Mouse (Mus musculus) kidney, postnatal 0 days (tissue): ENCODE results near the gene Creb5. TPM values are rescaled to one million over a fixed set of nuclear protein-coding genes. Genes with fewer than 3 reads are reported as not detected.

Source experiments
- ATAC-seq: fragments of 200-750 bp; cut with Nextera tagmentation; replicated peaks from 2 replicates; pipeline ENCODE4 v1.8.0; 2017; ENCODE audit warnings: low read depth, moderate number of reproducible peaks, moderate TSS enrichment, moderate library complexity; ENCODE audit not compliant: low FRiP score
- DNase-seq: peaks from one replicate; pipeline ENCODE4 v3.0.0-alpha.2; 2016; ENCODE audit warnings: low spot score
- H3K27ac ChIP-seq: fragments of 300-500 bp; sonication (generic); 2 replicates; pipeline ENCODE4 v1.5.1; 2014; ENCODE audit warnings: mild to moderate bottlenecking
- H3K27me3 ChIP-seq: fragments of 300-500 bp; sonication (generic); 2 replicates; pipeline ENCODE4 v1.6.1; 2014; ENCODE audit warnings: low read length, mixed read lengths; ENCODE audit not compliant: insufficient read depth
- H3K36me3 ChIP-seq: fragments of 300-500 bp; sonication (generic); 2 replicates; pipeline ENCODE4 v1.6.1; 2014; ENCODE audit warnings: low read length, mixed read lengths; ENCODE audit not compliant: insufficient read depth
- H3K4me1 ChIP-seq: fragments of 300-500 bp; sonication (generic); replicated peaks from 2 replicates; pipeline ENCODE4 v1.6.1; 2014; ENCODE audit warnings: antibody characterized with exemption, low read length, mixed read lengths; ENCODE audit not compliant: insufficient read depth
- H3K4me2 ChIP-seq: fragments of 300-500 bp; sonication (generic); 2 replicates; pipeline ENCODE4 v1.6.1; 2014; ENCODE audit warnings: mild to moderate bottlenecking, low read length, moderate library complexity, mixed read lengths
- H3K4me3 ChIP-seq: fragments of 300-500 bp; sonication (generic); replicated peaks from 2 replicates; pipeline ENCODE4 v1.5.1; 2014; ENCODE audit warnings: low read depth, low read length
- H3K9ac ChIP-seq: fragments of 300-500 bp; sonication (generic); 2 replicates; pipeline ENCODE4 v1.6.1; 2014; ENCODE audit warnings: low read depth, low read length
- H3K9me3 ChIP-seq: fragments of 300-500 bp; sonication (generic); replicated peaks from 2 replicates; pipeline ENCODE4 v1.6.1; 2016; ENCODE audit warnings: low read length, inconsistent platforms, mixed read lengths
- CTCF ChIP-seq: IDR thresholded peaks from 2 replicates; pipeline ENCODE4 v1.5.1; 2016; ENCODE audit warnings: antibody characterized with exemption, low read depth, mild to moderate bottlenecking, moderate library complexity
- WGBS: fragments of 180-500 bp; shearing (Covaris S2); extraction: QIAGEN DNeasy Blood & Tissue Kit; methylation state at CpG from one replicate; pipeline ENCODE4 v1.1.7; 2014; 5-methylcytosine and 5-hydroxymethylcytosine counted together
- polyA plus RNA-seq: library from polyadenylated mRNA; unstranded; fragments of >200 nt; fragmentation: Nextera tagmentation; extraction: Ambion mirVana; gene quantifications from 2 replicates; pipeline ENCODE4 v1.2.1, GENCODE M21; 2015

Gene Creb5
- polyA plus RNA-seq, 1 experiment from 2014 or later = 1.6 TPM

DNA sequence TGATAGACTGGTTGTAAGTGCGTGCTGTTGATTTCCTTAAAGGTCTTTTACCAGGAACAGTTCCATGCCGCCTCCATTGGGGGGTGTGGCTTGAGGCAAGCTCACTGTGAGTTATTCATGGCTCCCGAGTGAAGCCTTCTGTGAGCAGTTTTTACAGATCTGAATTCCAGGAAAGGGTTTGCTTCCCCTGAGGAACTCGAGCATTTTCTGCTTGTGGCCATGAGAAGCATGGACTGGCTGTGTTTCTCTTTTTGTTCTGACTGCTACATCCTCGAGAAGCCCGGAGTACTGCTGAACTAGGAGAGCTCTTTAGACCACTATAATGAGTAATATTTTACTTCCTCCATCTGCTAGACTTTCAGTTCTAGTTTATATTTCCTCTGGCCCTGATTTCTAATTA is 103.3 kb downstream of the Creb5 start:
- peak; percentile 15; the same call in 1 of the 2 replicates for TF ChIP-seq CTCF
- Histone ChIP-seq H3K4me2 (peak overlapping the region; percentile 21; the same call in 1 of the 2 replicates), H3K9me3 (no peaks in the 10 kb centered on the region), H3K27me3 (no peaks in the 10 kb centered on the region), H3K27ac (no peak overlapping the region), H3K4me3 (no peak overlapping the region), H3K4me1 (peaks cover 5% of the 10 kb centered on the region; the same call in 1 of the 2 replicates), H3K36me3 (no peaks in the 10 kb centered on the region), H3K9ac (no peak overlapping the region)
- DNase-seq (peak; percentile 76), ATAC-seq (no peak)
- whole genome bisulfite sequencing = 15% methylated on average over 6 of the region's 6 CpGs

DNA sequence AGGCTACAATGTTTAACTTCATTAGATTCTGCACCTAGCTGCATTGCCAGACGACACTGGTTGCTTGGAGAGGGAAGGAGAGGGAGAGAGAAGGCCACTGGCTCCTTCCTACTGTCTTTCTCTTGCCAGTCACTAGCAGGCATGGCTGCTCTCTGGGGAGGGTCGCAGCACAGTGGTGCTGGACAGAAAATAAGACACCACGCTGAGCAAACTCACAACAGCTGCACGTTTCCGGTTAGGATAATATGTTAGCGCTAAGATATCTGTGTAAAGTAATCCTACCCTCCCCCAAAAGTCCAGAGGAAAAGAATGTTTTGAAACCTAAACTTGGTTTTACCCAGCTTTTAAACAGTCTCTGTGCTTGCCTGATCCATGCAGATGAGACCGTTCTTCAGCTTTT is 107.0 kb downstream of the Creb5 start:
- WGBS = 9% methylated on average over 7 of the region's 7 CpGs
- DNase-seq = peak; percentile 73
- no peaks in the 10 kb centered on the region for H3K27me3 ChIP-seq
- ATAC-seq = no peak
- H3K4me2 ChIP-seq = peak overlapping the region; percentile 30
- H3K9me3 ChIP-seq = no peaks in the 10 kb centered on the region
- H3K4me3 ChIP-seq = no peak overlapping the region
- H3K9ac ChIP-seq = no peak overlapping the region
- H3K27ac ChIP-seq = no peak overlapping the region
- peaks cover 8% of the 10 kb centered on the region; the same call in 1 of the 2 replicates for H3K4me1 ChIP-seq
- H3K36me3 ChIP-seq = no peaks in the 10 kb centered on the region
- no peak for TF ChIP-seq CTCF

DNA sequence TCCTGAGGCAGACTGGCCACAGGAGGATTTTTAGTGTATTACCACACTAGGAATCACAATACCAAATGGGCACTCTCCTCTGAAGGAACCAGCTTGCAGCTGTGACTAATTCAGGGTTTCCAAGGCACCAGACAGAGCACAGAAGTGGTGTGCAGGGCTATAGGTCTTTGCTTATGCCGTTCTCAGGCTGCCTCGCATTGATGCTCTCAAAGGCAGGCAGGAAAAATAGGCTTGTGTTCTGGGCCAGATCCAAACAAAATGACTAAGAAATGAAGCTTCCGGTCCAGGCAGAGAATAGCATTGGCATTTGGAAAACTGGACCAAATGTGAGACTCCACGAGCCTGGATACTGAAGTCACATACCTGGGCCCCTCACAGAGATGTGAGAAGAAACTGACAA is 108.1 kb downstream of the Creb5 start:
- H3K9me3 ChIP-seq = no peaks in the 10 kb centered on the region
- DNase-seq (no peak), ATAC-seq (no peak)
- peaks cover 8% of the 10 kb centered on the region; the same call in 1 of the 2 replicates for H3K4me1 ChIP-seq
- TF ChIP-seq CTCF = no peak
- no peak overlapping the region for H3K9ac ChIP-seq
- H3K27ac ChIP-seq = no peak overlapping the region
- no peak overlapping the region for H3K4me2 ChIP-seq
- no peak overlapping the region for H3K4me3 ChIP-seq
- H3K27me3 ChIP-seq = no peaks in the 10 kb centered on the region
- no peaks in the 10 kb centered on the region for H3K36me3 ChIP-seq
- WGBS = 75% methylated on average over 4 of the region's 4 CpGs

DNA sequence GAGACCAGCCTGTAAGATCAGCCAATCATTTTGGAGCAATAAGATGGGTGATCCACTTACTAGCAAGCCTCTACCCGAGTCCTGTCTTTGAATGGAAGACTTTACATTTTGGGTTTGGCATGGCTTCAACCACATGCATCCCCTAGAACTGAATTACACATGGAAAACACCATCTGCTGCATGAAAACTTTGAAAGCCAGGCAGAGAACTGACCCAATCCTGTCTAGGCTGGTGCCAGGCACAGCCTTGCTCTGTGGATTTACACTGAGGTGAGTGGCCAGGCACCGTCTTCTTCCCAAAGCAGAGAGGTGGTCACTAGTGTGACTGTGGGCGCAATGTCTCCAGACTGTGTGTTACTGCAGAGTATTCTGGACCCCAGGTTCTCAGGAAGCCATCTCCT is 109.4 kb downstream of the Creb5 start:
- no peak for TF ChIP-seq CTCF
- H3K27ac ChIP-seq = no peak overlapping the region
- no peak for DNase-seq
- H3K4me2 ChIP-seq = no peak overlapping the region
- WGBS = 91% methylated on average over 3 of the region's 3 CpGs
- H3K36me3 ChIP-seq = no peaks in the 10 kb centered on the region
- H3K4me3 ChIP-seq = no peak overlapping the region
- H3K27me3 ChIP-seq = no peaks in the 10 kb centered on the region
- 0 out of 2 replicates have a peak, but pooled peaks cover 8% of the 10 kb centered on the region for H3K4me1 ChIP-seq
- no peak for ATAC-seq
- H3K9me3 ChIP-seq = no peaks in the 10 kb centered on the region
- no peak overlapping the region for H3K9ac ChIP-seq

DNA sequence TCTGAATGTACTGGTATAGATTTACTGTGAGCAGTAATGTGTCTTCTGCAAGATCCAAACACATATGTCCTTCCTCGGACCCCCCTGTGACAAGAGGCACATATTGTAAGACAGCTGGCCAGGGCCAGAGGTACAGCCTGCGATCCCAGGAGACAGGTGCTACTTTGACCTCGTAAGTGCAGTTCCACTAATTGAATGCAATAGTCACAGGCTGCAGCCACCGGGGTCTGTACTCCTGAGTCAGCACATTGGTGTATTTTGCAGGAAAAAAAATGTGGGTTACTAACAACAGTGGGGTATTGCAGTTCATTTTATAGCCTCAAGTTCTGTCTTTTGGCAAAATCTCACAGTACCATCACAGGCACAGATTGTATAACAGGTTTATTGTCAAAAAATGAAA is 110.7 kb downstream of the Creb5 start:
- Histone ChIP-seq H3K27me3 (no peaks in the 10 kb centered on the region), H3K9me3 (no peaks in the 10 kb centered on the region), H3K4me3 (no peak overlapping the region), H3K4me1 (0 out of 2 replicates have a peak, but pooled peaks cover 8% of the 10 kb centered on the region), H3K36me3 (no peaks in the 10 kb centered on the region), H3K9ac (no peak overlapping the region), H3K27ac (no peak overlapping the region), H3K4me2 (no peak overlapping the region)
- ATAC-seq = no peak
- no peak for DNase-seq
- TF ChIP-seq CTCF = no peak
- 59% methylated on average over 4 of the region's 4 CpGs for WGBS

DNA sequence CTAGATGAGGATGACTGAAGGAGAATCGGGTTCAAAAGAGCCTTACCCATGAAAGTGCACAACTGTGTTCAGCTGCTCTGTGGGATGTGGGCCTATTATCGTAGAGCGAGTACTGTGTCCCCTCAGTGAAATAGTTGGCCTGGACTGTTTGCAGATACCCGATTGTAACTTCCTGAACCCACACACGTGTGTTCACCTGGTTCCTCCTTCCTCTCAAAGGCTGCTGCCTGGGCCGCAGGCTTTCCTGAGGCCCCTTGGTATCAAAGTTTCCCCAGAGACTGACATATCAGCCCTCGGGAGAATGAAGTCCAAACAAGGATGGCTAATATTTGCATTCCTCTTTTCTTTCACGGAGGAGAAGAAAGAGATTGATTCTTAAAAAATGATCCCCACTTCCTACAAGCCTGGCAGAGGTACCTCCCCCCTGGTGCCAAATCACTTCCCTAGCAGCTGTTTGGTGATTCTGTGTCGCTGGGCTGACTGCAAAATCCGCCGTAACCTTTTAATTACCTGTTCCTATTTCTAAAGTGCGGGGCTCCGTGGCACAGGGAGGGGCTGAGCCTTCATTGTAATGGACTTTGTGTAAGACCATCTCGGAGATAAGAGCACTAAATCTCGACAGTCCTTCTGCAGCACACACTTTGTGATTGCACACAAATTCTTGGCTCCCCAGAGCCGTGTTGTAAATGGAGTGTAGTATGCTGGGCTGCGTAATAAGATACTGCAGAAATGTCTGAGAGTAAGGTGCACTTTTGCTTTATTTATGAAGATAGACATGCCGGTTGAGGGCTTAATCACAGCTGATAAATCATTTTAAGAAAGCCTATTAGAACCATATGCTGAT is 111.4 kb downstream of the Creb5 start:
- H3K4me3 ChIP-seq = no peak overlapping the region
- ATAC-seq (no peak), DNase-seq (no peak)
- WGBS = 31% methylated on average over 18 of the region's 18 CpGs
- H3K4me2 ChIP-seq = no peak overlapping the region
- H3K27me3 ChIP-seq = no peaks in the 10 kb centered on the region
- H3K9me3 ChIP-seq = no peaks in the 10 kb centered on the region
- H3K36me3 ChIP-seq = no peaks in the 10 kb centered on the region
- no peak for TF ChIP-seq CTCF
- H3K4me1 ChIP-seq = 0 out of 2 replicates have a peak, but pooled peaks cover 8% of the 10 kb centered on the region
- H3K27ac ChIP-seq = no peak overlapping the region
- no peak overlapping the region for H3K9ac ChIP-seq
